In the genomic region with DNA sequence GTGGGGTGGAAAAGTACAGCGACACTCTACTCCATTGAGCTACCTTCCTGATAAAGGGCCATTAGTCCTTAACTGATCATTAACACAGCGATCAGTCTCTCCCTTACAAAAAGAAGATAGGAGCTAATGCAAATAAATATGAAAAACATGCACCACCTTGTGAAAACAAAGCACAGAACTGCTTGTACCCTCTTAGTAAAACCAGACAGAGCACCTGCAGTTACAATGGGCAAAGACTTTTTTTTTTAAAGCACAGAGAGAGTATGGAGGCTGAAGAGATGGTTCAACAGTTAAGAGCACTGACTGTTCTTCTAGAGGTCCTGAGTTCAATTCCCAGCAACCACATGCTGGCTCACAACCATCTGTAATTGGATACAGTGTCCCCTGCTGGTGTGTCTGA, we compare ENCODE assay signal across 26 mouse cellular contexts. TPM values are rescaled to one million over a fixed set of nuclear protein-coding genes. Genes with fewer than 3 reads are reported as not detected.
"Had no signal": no experiment of that assay in that cellular context is flagged by ENCODE, and none has a peak within 500 bp of the region (broad histone marks: within the 10 kb centered on the region; RNA-seq: fewer than 3 reads in every experiment).

No protein-coding gene starts in this region.

- H3K9ac ChIP-seq: liver, embryonic 12.5 days; liver, embryonic 14.5 days; lung, embryonic 15.5 days; midbrain, embryonic 12.5 days; neural tube, embryonic 13.5 days; neural tube, embryonic 15.5 days had no signal

- H3K27ac ChIP-seq: liver, embryonic 12.5 days; liver, embryonic 14.5 days; lung, embryonic 15.5 days; midbrain, embryonic 12.5 days; neural tube, embryonic 13.5 days; neural tube, embryonic 15.5 days had no signal

- H3K4me2 ChIP-seq: liver, embryonic 12.5 days; lung, embryonic 15.5 days; midbrain, embryonic 12.5 days; neural tube, embryonic 13.5 days; neural tube, embryonic 15.5 days had no signal

- H3K9me3 ChIP-seq: liver, embryonic 12.5 days; lung, embryonic 15.5 days; midbrain, embryonic 12.5 days; neural tube, embryonic 13.5 days; neural tube, embryonic 15.5 days had no signal

- H3K27me3 ChIP-seq: liver, embryonic 12.5 days; lung, embryonic 15.5 days; neural tube, embryonic 15.5 days had no signal

- H3K4me1 ChIP-seq: liver, embryonic 12.5 days; lung, embryonic 15.5 days; neural tube, embryonic 15.5 days had no signal

- H3K36me3 ChIP-seq: liver, embryonic 12.5 days; lung, embryonic 15.5 days; midbrain, embryonic 12.5 days; neural tube, embryonic 13.5 days; neural tube, embryonic 15.5 days had no signal

- DNase-seq: midbrain, embryonic 14.5 days; retina, postnatal 1 day; right cerebral cortex, adult 18-20 months; right cerebral cortex, postnatal 25 days; right cerebral cortex, postnatal 4 days; spleen, adult 18-20 months; thymus, adult 18-20 months; thymus, postnatal 14 days; thymus, postnatal 36 days had no signal

- H3K4me3 ChIP-seq: liver, embryonic 12.5 days; lung, embryonic 15.5 days; midbrain, embryonic 12.5 days; myocyte; neural tube, embryonic 13.5 days; neural tube, embryonic 15.5 days had no signal

- ATAC-seq: liver, embryonic 12.5 days; midbrain, embryonic 16.5 days had no signal

RNA-seq across cellular contexts. Expression of gene 4921504E06Rik, which starts 6.9 kb away (rescaled TPM):
- total RNA-seq: liver, adult 2 months; megakaryocyte, adult 5-6 weeks; megakaryocyte-erythroid progenitor cell, adult 5-6 weeks had no signal
- polyA plus RNA-seq: liver, adult 2 months; liver, embryonic 12.5 days; liver, embryonic 14.5 days; liver, embryonic 16.5 days; lung, embryonic 15.5 days; midbrain, embryonic 12.5 days; midbrain, embryonic 16.5 days; myocyte; neural tube, embryonic 11.5 days; neural tube, embryonic 13.5 days; neural tube, embryonic 15.5 days; small intestine, adult 2 months; stomach, embryonic 14.5 days; stomach, embryonic 16.5 days; thymus, postnatal 0 days had no signal
